Mouse (Mus musculus) liver, postnatal 0 days (tissue): ENCODE data around the gene Sox21. TPM values are rescaled to one million over a fixed set of nuclear protein-coding genes. Genes with fewer than 3 reads are reported as not detected.

Source experiments
- ATAC-seq: fragments of 200-750 bp; cut with Nextera tagmentation; 2 replicates; pipeline ENCODE4 v1.8.0; 2017; ENCODE audit warnings: mild to moderate bottlenecking, moderate library complexity
- DNase-seq: peaks from one replicate; pipeline ENCODE4 v3.0.0-alpha.2; 2016
- H3K27ac ChIP-seq: fragments of 300-500 bp; sonication (generic); 2 replicates; pipeline ENCODE4 v1.5.1; 2014; ENCODE audit warnings: antibody characterized with exemption, moderate library complexity, mild to moderate bottlenecking, low read depth
- H3K27me3 ChIP-seq: fragments of 300-500 bp; sonication (generic); 2 replicates; pipeline ENCODE4 v1.6.1; 2014; ENCODE audit warnings: low read length, control low read depth, mixed read lengths; ENCODE audit not compliant: insufficient read depth
- H3K36me3 ChIP-seq: fragments of 300-500 bp; sonication (generic); replicated peaks from 2 replicates; pipeline ENCODE4 v1.6.1; 2014; ENCODE audit warnings: mild to moderate bottlenecking, control low read depth, low read length, moderate library complexity, mixed read lengths; ENCODE audit not compliant: insufficient read depth
- H3K4me1 ChIP-seq: fragments of 300-500 bp; sonication (generic); 2 replicates; pipeline ENCODE4 v1.6.1; 2014; ENCODE audit warnings: antibody characterized with exemption, mild to moderate bottlenecking, control low read depth; ENCODE audit not compliant: insufficient read depth
- H3K4me2 ChIP-seq: fragments of 300-500 bp; sonication (generic); 2 replicates; pipeline ENCODE4 v1.6.1; 2014; ENCODE audit warnings: low read depth, mild to moderate bottlenecking, low read length, moderate library complexity, mixed read lengths
- H3K4me3 ChIP-seq: fragments of 300-500 bp; sonication (generic); 2 replicates; pipeline ENCODE4 v1.5.1; 2014; ENCODE audit warnings: low read depth, low read length
- H3K9ac ChIP-seq: fragments of 300-500 bp; sonication (generic); replicated peaks from 2 replicates; pipeline ENCODE4 v1.6.1; 2014; ENCODE audit warnings: mild to moderate bottlenecking, moderate library complexity
- H3K9me3 ChIP-seq: fragments of 300-500 bp; sonication (generic); 2 replicates; pipeline ENCODE4 v1.6.1; 2016; ENCODE audit warnings: mild to moderate bottlenecking, control low read depth, low read length, mixed read lengths
- CTCF ChIP-seq: sonication (generic); IDR thresholded peaks from 2 replicates; pipeline ENCODE4 v1.5.1; 2016; ENCODE audit warnings: antibody characterized with exemption, low read depth
- EP300 ChIP-seq: IDR thresholded peaks from 2 replicates; pipeline ENCODE4 v1.6.1; 2016; ENCODE audit warnings: antibody characterized with exemption, low read depth, mild to moderate bottlenecking
- WGBS: fragments of 180-500 bp; shearing (Covaris S2); extraction: QIAGEN DNeasy Blood & Tissue Kit; methylation state at CpG from one replicate; pipeline ENCODE4 v1.1.7; 2014; ENCODE audit not compliant: insufficient replicate concordance; 5-methylcytosine and 5-hydroxymethylcytosine counted together
- microRNA-seq: library from miRNA; unstranded; fragments of <30 nt; microRNA quantifications from one replicate; pipeline ENCODE4, GENCODE M21; 2016
- polyA plus RNA-seq: library from polyadenylated mRNA; unstranded; fragments of >200 nt; fragmentation: Nextera tagmentation; extraction: Ambion mirVana; gene quantifications from 2 replicates; pipeline ENCODE4 v1.2.1, GENCODE M21; 2015

Sox21 gene
- polyA plus RNA-seq, 1 experiment from 2014 or later = not detected

- ATAC-seq (no peak), DNase-seq (no peak)
- no peak for TF ChIP-seq CTCF
- no peak for TF ChIP-seq EP300
- no peaks in the 10 kb centered on the region for H3K4me1 ChIP-seq
- H3K27me3 ChIP-seq = 0 out of 2 replicates have a peak, but pooled peaks cover 5% of the 10 kb centered on the region
- H3K4me3 ChIP-seq = no peak overlapping the region
- WGBS = 53% methylated on average over 13 of the region's 13 CpGs
- 0 out of 2 replicates have a peak overlapping the region, but pooled peaks have one; percentile 19 for H3K4me2 ChIP-seq
- H3K9ac ChIP-seq = no peak overlapping the region
- no peak overlapping the region for H3K27ac ChIP-seq
- H3K9me3 ChIP-seq = no peaks in the 10 kb centered on the region
- no peaks in the 10 kb centered on the region for H3K36me3 ChIP-seq
These were observed 42.5 kb downstream of the Sox21 start for GRCm38 (mm10) chr14:118194219-118194914.

- H3K9ac ChIP-seq = no peak overlapping the region
- no peaks in the 10 kb centered on the region for H3K4me1 ChIP-seq
- no peak for DNase-seq
- no peak overlapping the region for H3K27ac ChIP-seq
- H3K4me2 ChIP-seq = no peak overlapping the region
- TF ChIP-seq CTCF = no peak
- H3K36me3 ChIP-seq = no peaks in the 10 kb centered on the region
- H3K4me3 ChIP-seq = no peak overlapping the region
- no peak for ATAC-seq
- H3K27me3 ChIP-seq = 0 out of 2 replicates have a peak, but pooled peaks cover 5% of the 10 kb centered on the region
- WGBS = 47% methylated on average over 10 of the region's 10 CpGs
- no peaks in the 10 kb centered on the region for H3K9me3 ChIP-seq
These were observed 43.2 kb downstream of the Sox21 start for GRCm38 (mm10) chr14:118193663-118194062.

- H3K9ac ChIP-seq = no peak overlapping the region
- no peak overlapping the region for H3K4me3 ChIP-seq
- H3K4me2 ChIP-seq = no peak overlapping the region
- no peak overlapping the region for H3K27ac ChIP-seq
- 0 out of 2 replicates have a peak, but pooled peaks cover 5% of the 10 kb centered on the region for H3K27me3 ChIP-seq
- DNase-seq (no peak), ATAC-seq (no peak)
- 50% methylated on average over 10 of the region's 10 CpGs for WGBS
- H3K4me1 ChIP-seq = no peaks in the 10 kb centered on the region
- TF ChIP-seq CTCF (no peak), EP300 (no peak)
- no peaks in the 10 kb centered on the region for H3K36me3 ChIP-seq
- H3K9me3 ChIP-seq = no peaks in the 10 kb centered on the region
These were observed 43.7 kb downstream of the Sox21 start for GRCm38 (mm10) chr14:118193001-118193628.

GRCm38 (mm10) chr14:118191442-118191841, 45.4 kb downstream of the Sox21 start:
- DNase-seq = no peak
- Histone ChIP-seq H3K9ac (no peak overlapping the region), H3K36me3 (no peaks in the 10 kb centered on the region), H3K4me1 (no peaks in the 10 kb centered on the region), H3K4me3 (no peak overlapping the region), H3K27ac (no peak overlapping the region), H3K27me3 (0 out of 2 replicates have a peak, but pooled peaks cover 5% of the 10 kb centered on the region), H3K4me2 (no peak overlapping the region), H3K9me3 (no peaks in the 10 kb centered on the region)
- TF ChIP-seq EP300 = no peak
- 85% methylated on average over 9 of the region's 9 CpGs for WGBS
- ATAC-seq = no peak

Small RNA genes lying within 50 kb of the gene (microRNA-seq; reads per million reads assigned to microRNA genes)
- not detected for gene Mir6241

Other genes starting within 250 kb of the Sox21 start
- 1.0 and 1.8 TPM in 2 replicates for gene Dct, start 184.8 kb downstream of the Sox21 start, polyA plus RNA-seq
- 15.5 and 16.0 TPM in 2 replicates for gene Tgds, start 104.3 kb downstream of the Sox21 start, polyA plus RNA-seq
- 12.3 and 13.4 TPM in 2 replicates for gene Gpr180, start 99.9 kb downstream of the Sox21 start, polyA plus RNA-seq
- not detected in 2 replicates for gene Gm9376, start 29.9 kb upstream of the Sox21 start, polyA plus RNA-seq